24 mouse cellular contexts compared by ENCODE assay signal in the genomic region with DNA sequence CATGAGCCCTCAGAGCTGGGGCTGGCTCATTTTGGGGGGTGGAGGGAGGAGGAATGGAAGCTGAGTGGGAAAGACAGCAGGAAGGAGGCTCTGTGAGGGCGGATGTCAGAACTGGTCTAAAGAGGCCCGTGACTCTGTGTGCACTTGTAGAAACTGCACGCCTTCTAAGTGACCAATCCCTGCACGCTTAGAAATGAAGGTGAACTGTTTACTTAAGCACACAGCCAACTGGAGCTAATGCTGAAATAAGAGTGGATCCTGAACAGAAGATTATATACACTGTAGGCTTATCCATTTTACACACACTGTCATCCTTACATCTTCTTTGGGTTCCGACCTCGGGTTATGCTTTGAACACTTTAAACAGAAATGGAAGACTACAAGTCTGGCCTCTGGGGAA.
DNase-seq lines count a peak whose midpoint lies in the region; ATAC-seq lines count a peak whose summit lies in the region.
"Had no signal": no experiment of that assay in that cellular context is flagged by ENCODE, and none has a peak within 500 bp of the region (broad histone marks: within the 10 kb centered on the region; RNA-seq: fewer than 3 reads in every experiment).

No protein-coding gene starts in this region.

- H3K9ac ChIP-seq in embryonic facial prominence, embryonic 14.5 days (ENCODE audit: low read depth, low read length) = no peak overlapping the region
- no peak overlapping the region for H3K9ac ChIP-seq in lung, embryonic 16.5 days (ENCODE audit: low read length)
- no peak overlapping the region for H3K9ac ChIP-seq in neural tube, embryonic 15.5 days (replicated peaks)
- H3K9ac ChIP-seq in stomach, embryonic 15.5 days = no peak overlapping the region
- H3K9ac ChIP-seq: embryonic facial prominence, embryonic 13.5 days; forebrain, embryonic 13.5 days; forebrain, embryonic 15.5 days had no signal

- no peaks in the 10 kb centered on the region for H3K27me3 ChIP-seq in embryonic facial prominence, embryonic 14.5 days (replicated peaks; ENCODE audit: control insufficient read depth, insufficient read depth, low read length)
- no peaks in the 10 kb centered on the region for H3K27me3 ChIP-seq in embryonic facial prominence, embryonic 10.5 days (replicated peaks; ENCODE audit: low read depth, poor library complexity, severe bottlenecking)
- H3K27me3 ChIP-seq in lung, embryonic 16.5 days (ENCODE audit: control insufficient read depth, insufficient read depth, low read depth, low read length) = no peaks in the 10 kb centered on the region
- no peaks in the 10 kb centered on the region for H3K27me3 ChIP-seq in neural tube, embryonic 15.5 days (replicated peaks)
- no peaks in the 10 kb centered on the region for H3K27me3 ChIP-seq in stomach, embryonic 15.5 days (replicated peaks)
- no peaks in the 10 kb centered on the region for H3K27me3 ChIP-seq in hindbrain, embryonic 10.5 days (ENCODE audit: insufficient read depth, poor library complexity, severe bottlenecking)
- H3K27me3 ChIP-seq: embryonic facial prominence, embryonic 13.5 days; forebrain, embryonic 13.5 days; forebrain, embryonic 15.5 days; Patski had no signal

- no peaks in the 10 kb centered on the region for H3K4me1 ChIP-seq in embryonic facial prominence, embryonic 14.5 days (ENCODE audit: control insufficient read depth, insufficient read depth, low read length)
- H3K4me1 ChIP-seq in embryonic facial prominence, embryonic 10.5 days = no peaks in the 10 kb centered on the region
- H3K4me1 ChIP-seq in lung, embryonic 16.5 days (replicated peaks; ENCODE audit: control insufficient read depth, insufficient read depth, low read length) = no peaks in the 10 kb centered on the region
- H3K4me1 ChIP-seq in neural tube, embryonic 15.5 days = no peaks in the 10 kb centered on the region
- H3K4me1 ChIP-seq in stomach, embryonic 15.5 days = no peaks in the 10 kb centered on the region
- H3K4me1 ChIP-seq in hindbrain, embryonic 10.5 days (replicated peaks) = no peaks in the 10 kb centered on the region
- H3K4me1 ChIP-seq: embryonic facial prominence, embryonic 13.5 days; forebrain, embryonic 13.5 days; forebrain, embryonic 15.5 days had no signal

- ATAC-seq in embryonic facial prominence, embryonic 14.5 days (ENCODE audit: low read depth) = no peak
- peak; percentile 45 for ATAC-seq in lung, embryonic 16.5 days (ENCODE audit: low read depth)
- no peak for ATAC-seq in neural tube, embryonic 15.5 days (ENCODE audit: low FRiP score)
- peak; percentile 65; the same call in 1 of the 2 replicates for ATAC-seq in stomach, embryonic 15.5 days (ENCODE audit: insufficient read depth, low FRiP score, low read depth)
- ATAC-seq: activated CD4-positive, CD25-positive, alpha-beta regulatory T cell, adult 4 months; CD4-positive, CD25-positive, alpha-beta regulatory T cell, adult 4 months; forebrain, embryonic 13.5 days; forebrain, embryonic 15.5 days; Patski had no signal

- no peak overlapping the region for H3K27ac ChIP-seq in embryonic facial prominence, embryonic 14.5 days (replicated peaks; ENCODE audit: low read depth, low read length)
- no peak overlapping the region for H3K27ac ChIP-seq in embryonic facial prominence, embryonic 10.5 days (replicated peaks)
- H3K27ac ChIP-seq in lung, embryonic 16.5 days (ENCODE audit: low read length) = no peak overlapping the region
- H3K27ac ChIP-seq in neural tube, embryonic 15.5 days (replicated peaks) = no peak overlapping the region
- no peak overlapping the region for H3K27ac ChIP-seq in stomach, embryonic 15.5 days
- H3K27ac ChIP-seq in hindbrain, embryonic 10.5 days = no peak overlapping the region
- H3K27ac ChIP-seq: embryonic facial prominence, embryonic 13.5 days; forebrain, embryonic 13.5 days; forebrain, embryonic 15.5 days had no signal

- H3K4me3 ChIP-seq in embryonic facial prominence, embryonic 14.5 days (ENCODE audit: low read depth, low read length) = no peak overlapping the region
- H3K4me3 ChIP-seq in embryonic facial prominence, embryonic 10.5 days = no peak overlapping the region
- no peak overlapping the region for H3K4me3 ChIP-seq in lung, embryonic 16.5 days (ENCODE audit: low read length)
- H3K4me3 ChIP-seq in neural tube, embryonic 15.5 days (replicated peaks) = no peak overlapping the region
- no peak overlapping the region for H3K4me3 ChIP-seq in stomach, embryonic 15.5 days (replicated peaks)
- no peak overlapping the region for H3K4me3 ChIP-seq in hindbrain, embryonic 10.5 days
- H3K4me3 ChIP-seq: embryonic facial prominence, embryonic 13.5 days; forebrain, embryonic 13.5 days; forebrain, embryonic 15.5 days had no signal

- no peak overlapping the region; the same call in 1 of the 2 replicates for H3K4me2 ChIP-seq in embryonic facial prominence, embryonic 14.5 days (ENCODE audit: low read depth, low read length)
- H3K4me2 ChIP-seq in lung, embryonic 16.5 days (ENCODE audit: low read depth, low read length) = no peak overlapping the region
- H3K4me2 ChIP-seq in neural tube, embryonic 15.5 days = no peak overlapping the region
- no peak overlapping the region for H3K4me2 ChIP-seq in stomach, embryonic 15.5 days
- H3K4me2 ChIP-seq: embryonic facial prominence, embryonic 13.5 days; forebrain, embryonic 13.5 days; forebrain, embryonic 15.5 days had no signal

- DNase-seq in embryonic facial prominence, embryonic 14.5 days (ENCODE audit: low spot score) = peak; percentile 19
- no peak for DNase-seq in embryonic facial prominence, embryonic 10.5 days (ENCODE audit: low spot score)
- DNase-seq in lung, adult 18-20 months = no peak
- DNase-seq in neural tube, embryonic 10.5 days (ENCODE audit: extremely low spot score, low spot score) = peak; percentile 5
- DNase-seq in hindbrain, embryonic 10.5 days (ENCODE audit: low spot score) = no peak
- DNase-seq: adrenal gland, adult 8-10 months; adrenal gland, postnatal 14 days; adrenal gland, postnatal 36 days; B cell, adult 2 months; cerebellum, adult 11-12 months; cerebellum, adult 2 months; cerebellum, adult 9-10 months; cerebellum, postnatal 10 days; cerebellum, postnatal 25 days had no signal

- WGBS in embryonic facial prominence, embryonic 14.5 days = 74% methylated on average over 6 of the region's 6 CpGs
- 87% methylated on average over 6 of the region's 6 CpGs for WGBS in embryonic facial prominence, embryonic 10.5 days
- 56% methylated on average over 6 of the region's 6 CpGs for WGBS in lung, embryonic 16.5 days
- WGBS in neural tube, embryonic 15.5 days = 89% methylated on average over 6 of the region's 6 CpGs
- 45% methylated on average over 6 of the region's 6 CpGs for WGBS in stomach, embryonic 15.5 days
- 85% methylated on average over 6 of the region's 6 CpGs for WGBS in hindbrain, embryonic 10.5 days

- H3K9me3 ChIP-seq in embryonic facial prominence, embryonic 14.5 days (ENCODE audit: control insufficient read depth, low read length) = peaks cover 7% of the 10 kb centered on the region
- H3K9me3 ChIP-seq in embryonic facial prominence, embryonic 10.5 days = peaks cover 13% of the 10 kb centered on the region
- peaks cover 4% of the 10 kb centered on the region; the same call in 1 of the 2 replicates for H3K9me3 ChIP-seq in lung, embryonic 16.5 days (ENCODE audit: control insufficient read depth, low read length)
- no peaks in the 10 kb centered on the region; the same call in 1 of the 2 replicates for H3K9me3 ChIP-seq in neural tube, embryonic 15.5 days (replicated peaks)
- H3K9me3 ChIP-seq in stomach, embryonic 15.5 days = no peaks in the 10 kb centered on the region
- H3K9me3 ChIP-seq in hindbrain, embryonic 10.5 days = peaks cover 13% of the 10 kb centered on the region
- H3K9me3 ChIP-seq: forebrain, embryonic 15.5 days had no signal

- no peaks in the 10 kb centered on the region for H3K36me3 ChIP-seq in embryonic facial prominence, embryonic 14.5 days (ENCODE audit: control insufficient read depth, insufficient read depth, low read length)
- H3K36me3 ChIP-seq in embryonic facial prominence, embryonic 10.5 days (replicated peaks) = no peaks in the 10 kb centered on the region
- H3K36me3 ChIP-seq in lung, embryonic 16.5 days (ENCODE audit: control insufficient read depth, insufficient read depth, low read length) = no peaks in the 10 kb centered on the region
- no peaks in the 10 kb centered on the region for H3K36me3 ChIP-seq in neural tube, embryonic 15.5 days
- no peaks in the 10 kb centered on the region for H3K36me3 ChIP-seq in stomach, embryonic 15.5 days
- no peaks in the 10 kb centered on the region for H3K36me3 ChIP-seq in hindbrain, embryonic 10.5 days
- H3K36me3 ChIP-seq: embryonic facial prominence, embryonic 13.5 days; forebrain, embryonic 15.5 days; G1E had no signal

Comparison
In these comparisons a context has a peak if more than half of its experiments do, and no peak if none do; other contexts are left out.
1. DNase-seq: peak in embryonic facial prominence, embryonic 14.5 days (single experiment) and neural tube, embryonic 10.5 days (single experiment); none in embryonic facial prominence, embryonic 10.5 days (single experiment), lung, adult 18-20 months (0 of 2) and hindbrain, embryonic 10.5 days (single experiment).
2. ATAC-seq: peak in lung, embryonic 16.5 days (single experiment) and stomach, embryonic 15.5 days (single experiment); none in embryonic facial prominence, embryonic 14.5 days (single experiment) and neural tube, embryonic 15.5 days (single experiment).